Mouse (Mus musculus) c-Kit-negative CD71-positive TER-119-positive erythroid progenitor cells, embryonic 14.5 days (primary cell): ENCODE results near the gene Slc50a1.

Source experiments
- DNase-seq: peaks from one replicate; pipeline ENCODE4 v3.0.0-alpha.2; 2013; ENCODE audit warnings: low read depth, low spot score

Gene Slc50a1

GRCm38 (mm10) chr3:89232614-89233013 is 37.8 kb downstream of the Slc50a1 start:
- no peak for DNase-seq

DNA sequence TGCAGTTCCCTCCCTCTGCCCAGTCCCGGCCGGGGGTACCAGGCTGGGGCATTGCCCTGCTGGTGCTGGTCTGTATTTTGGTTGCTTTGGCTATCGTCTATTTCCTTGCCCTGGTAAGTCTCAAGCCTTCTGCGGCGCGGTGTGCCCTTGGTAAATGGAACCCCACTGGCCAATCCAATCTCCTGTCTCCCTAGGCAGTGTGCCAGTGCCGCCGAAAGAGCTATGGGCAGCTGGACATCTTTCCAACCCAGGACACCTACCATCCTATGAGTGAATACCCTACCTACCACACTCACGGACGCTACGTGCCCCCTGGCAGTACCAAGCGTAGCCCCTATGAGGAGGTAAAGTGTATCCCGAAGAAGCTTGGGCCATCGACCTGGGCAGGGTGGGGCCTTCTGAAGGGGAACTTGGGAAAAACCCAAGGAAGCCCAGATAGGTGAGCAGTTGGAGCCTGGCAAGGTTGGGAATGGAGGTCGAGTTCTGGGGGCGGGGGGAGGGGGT is 38.5 kb downstream of the Slc50a1 start:
- DNase-seq = no peak

DNA sequence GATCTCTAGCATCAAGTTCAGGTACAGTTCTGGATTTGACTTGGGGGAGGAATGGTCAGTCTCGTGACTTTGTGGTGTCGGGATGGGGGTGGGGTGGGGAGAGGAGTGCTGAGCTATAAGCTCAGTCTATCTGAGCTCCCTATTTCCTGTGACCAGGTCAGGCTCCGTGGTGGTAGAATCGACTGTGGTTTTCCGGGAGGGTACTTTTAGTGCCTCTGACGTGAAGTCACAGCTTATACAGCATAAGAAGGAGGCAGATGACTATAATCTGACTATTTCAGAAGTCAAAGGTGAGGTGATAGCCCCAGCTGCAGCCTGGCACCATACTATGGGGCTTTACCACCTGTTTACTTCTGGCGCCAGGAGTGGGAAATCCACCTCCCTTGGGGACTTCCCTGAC is 39.0 kb downstream of the Slc50a1 start:
- no peak for DNase-seq

GRCm38 (mm10) chr3:89230561-89230960 is 39.8 kb downstream of the Slc50a1 start:
- DNase-seq = no peak

GRCm38 (mm10) chr3:89229276-89229675 is 41.1 kb downstream of the Slc50a1 start:
- DNase-seq = no peak

- no peak for DNase-seq
These were observed 41.5 kb downstream of the Slc50a1 start, which contains the start of gene Muc1 for GRCm38 (mm10) chr3:89228836-89229235. Gene Muc1 (plus strand): TSS chr3:89229057.

DNA sequence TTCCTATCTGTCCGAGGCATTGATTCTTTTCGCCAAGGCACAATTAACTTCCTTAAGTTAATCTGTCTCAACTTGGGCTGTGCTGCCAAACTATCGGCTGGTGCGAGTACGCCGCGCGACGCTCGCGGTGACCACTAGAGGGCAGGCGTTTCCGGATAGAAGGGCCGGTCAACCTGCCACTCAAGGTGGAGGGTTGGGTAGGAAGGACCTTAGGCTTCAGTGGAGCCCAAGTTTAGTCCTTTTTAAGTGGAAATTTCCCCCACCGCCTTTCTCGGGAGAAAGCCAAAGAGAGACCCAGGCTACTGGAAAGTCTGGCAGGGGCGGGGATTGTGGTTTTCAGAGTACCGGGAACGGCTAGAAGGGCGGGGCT is 42.2 kb downstream of the Slc50a1 start:
- peak; percentile 62 for DNase-seq

DNA sequence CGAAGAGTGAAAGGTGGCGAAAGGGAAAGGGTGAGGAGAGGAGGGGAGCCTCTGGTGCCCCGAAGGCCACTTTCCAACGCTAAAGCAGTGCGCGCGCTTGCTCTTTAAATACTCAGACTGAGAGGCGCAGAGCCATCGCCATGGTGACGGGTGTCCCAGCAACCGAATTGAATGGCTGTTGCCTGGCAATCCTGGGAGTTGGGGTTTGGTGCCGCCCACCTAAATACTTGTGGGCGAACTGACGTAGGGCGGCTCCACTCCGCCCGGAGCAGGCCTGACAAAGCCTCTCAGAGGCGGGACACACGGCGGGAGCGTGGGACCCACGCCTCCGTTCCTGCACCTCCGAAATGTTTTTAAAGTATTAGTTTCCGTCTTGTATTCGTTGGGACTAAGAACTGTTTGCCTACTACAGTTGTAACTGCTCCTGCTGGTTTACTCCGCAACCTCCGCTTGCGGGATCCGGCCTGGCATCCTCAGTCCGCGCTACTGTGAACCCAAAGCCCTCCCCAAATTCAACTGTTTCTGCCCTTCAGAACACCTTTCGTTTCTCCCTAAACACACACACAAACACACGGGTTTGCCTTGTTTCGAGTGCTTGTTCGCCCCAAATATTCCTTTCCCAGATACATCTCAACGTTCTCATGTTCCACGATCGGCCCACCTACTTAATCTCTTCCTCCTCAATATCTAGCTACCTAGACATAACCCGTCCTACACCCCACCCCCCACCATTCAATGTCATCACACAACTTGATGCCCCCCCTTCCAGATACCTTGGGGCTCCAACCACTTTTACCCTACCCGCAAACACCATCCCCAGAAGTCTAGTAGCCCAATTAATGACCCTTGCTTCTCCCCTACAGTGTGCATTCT is 42.8 kb downstream of the Slc50a1 start:
- DNase-seq = no peak

- DNase-seq = no peak
These were observed 43.5 kb downstream of the Slc50a1 start, which contains the start of gene Mtx1 for GRCm38 (mm10) chr3:89226900-89227299. Gene Mtx1 (minus strand): TSS chr3:89227088.

- no peak for DNase-seq
These were observed 44.0 kb downstream of the Slc50a1 start for GRCm38 (mm10) chr3:89226361-89226760.

- DNase-seq = no peak
These were observed 44.5 kb downstream of the Slc50a1 start for GRCm38 (mm10) chr3:89225918-89226317.

GRCm38 (mm10) chr3:89225321-89225815 is 45.0 kb downstream of the Slc50a1 start:
- DNase-seq = no peak

GRCm38 (mm10) chr3:89224796-89225195 is 45.6 kb downstream of the Slc50a1 start:
- no peak for DNase-seq

GRCm38 (mm10) chr3:89221167-89221566 is 49.2 kb downstream of the Slc50a1 start:
- no peak for DNase-seq

DNA sequence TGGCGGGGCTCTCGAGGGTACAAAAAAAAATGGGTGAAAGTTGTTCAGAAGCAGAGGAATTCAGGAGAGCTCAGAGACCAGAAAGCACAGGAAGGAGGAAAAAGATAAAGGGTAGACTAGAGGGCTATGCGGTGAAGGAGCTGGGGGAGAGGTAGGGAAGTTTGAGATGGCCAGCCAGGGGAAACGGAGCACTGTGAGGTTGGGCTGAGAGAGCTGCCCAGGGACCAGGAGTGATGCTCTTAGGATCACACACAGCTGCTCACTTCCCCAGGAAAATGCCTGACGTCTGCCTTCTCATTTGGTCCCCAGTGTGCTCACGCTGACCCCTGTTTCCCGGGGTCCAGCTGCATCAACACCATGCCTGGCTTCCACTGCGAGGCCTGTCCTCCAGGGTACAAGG is 50.8 kb downstream of the Slc50a1 start:
- DNase-seq = no peak

- no peak for DNase-seq
These were observed 52.1 kb downstream of the Slc50a1 start for GRCm38 (mm10) chr3:89218271-89218670.
